Mouse (Mus musculus): ENCODE measurements around the gene Sema6d. TPM values are rescaled to one million over a fixed set of nuclear protein-coding genes. Genes with fewer than 3 reads are reported as not detected.

Gene Sema6d
- total and polyA plus RNA-seq, 3 experiments: 13.8 to 16.4 (median 14.0) TPM

GRCm38 (mm10) chr2:124458028-124458427 lies 368.3 kb downstream of the Sema6d start:
- Histone ChIP-seq H3K9ac (ENCODE audit: low read depth, low read length) (no peak overlapping the region), H3K27me3 (ENCODE audit: control insufficient read depth, insufficient read depth, low read length) (no peaks in the 10 kb centered on the region), H3K36me3 (ENCODE audit: control insufficient read depth, insufficient read depth, low read length) (peaks cover 5% of the 10 kb centered on the region; the same call in 1 of the 2 replicates), H3K4me3 (no peak overlapping the region), H3K79me2 (replicated peaks; ENCODE audit: control insufficient read depth, insufficient read depth, low read length) (no peaks in the 10 kb centered on the region), H3K27ac (no peak overlapping the region), H3K4me1 (ENCODE audit: control insufficient read depth, insufficient read depth, low read length) (peaks cover 10% of the 10 kb centered on the region)
- no peak for DNase-seq
- TF ChIP-seq POLR2A (IDR thresholded peaks at IDR 0.05; ENCODE audit: insufficient read depth, low read depth, low read length): no peak
- TF ChIP-seq EP300 (IDR thresholded peaks at IDR 0.05; ENCODE audit: insufficient read depth, low read depth, low read length): no peak
- no peak for TF ChIP-seq CTCF (IDR thresholded peaks at IDR 0.05)
- WGBS: 86% methylated on average over 2 of the region's 2 CpGs
- intact Hi-C loops (cut with DNase I): no loop called here

- peak; percentile 22 to 27 for DNase-seq
- Histone ChIP-seq H3K27me3 (ENCODE audit: control insufficient read depth, insufficient read depth, low read length) (no peaks in the 10 kb centered on the region), H3K9ac (ENCODE audit: low read depth, low read length) (no peak overlapping the region), H3K36me3 (ENCODE audit: control insufficient read depth, insufficient read depth, low read length) (peaks cover 5% of the 10 kb centered on the region; the same call in 1 of the 2 replicates), H3K79me2 (replicated peaks; ENCODE audit: control insufficient read depth, insufficient read depth, low read length) (no peaks in the 10 kb centered on the region), H3K4me1 (ENCODE audit: control insufficient read depth, insufficient read depth, low read length) (peaks cover 12% of the 10 kb centered on the region), H3K27ac (peak overlapping the region; percentile 42), H3K4me3 (no peak overlapping the region)
- intact Hi-C loops (cut with DNase I): no loop called here
- 23% methylated on average over 2 of the region's 2 CpGs for WGBS
- TF ChIP-seq POLR2A (IDR thresholded peaks at IDR 0.05; ENCODE audit: insufficient read depth, low read depth, low read length) (no peak), CTCF (IDR thresholded peaks at IDR 0.05) (no peak), EP300 (IDR thresholded peaks at IDR 0.05; ENCODE audit: insufficient read depth, low read depth, low read length) (0 out of 2 replicates have a peak, but pooled peaks have one; percentile 9)
Measured at GRCm38 (mm10) chr2:124460956-124461355, 371.2 kb downstream of the Sema6d start.

GRCm38 (mm10) chr2:124461378-124461851 lies 371.6 kb downstream of the Sema6d start:
- intact Hi-C loops (cut with DNase I): no loop called here

GRCm38 (mm10) chr2:124465004-124465946 lies 375.5 kb downstream of the Sema6d start:
- WGBS: 85% methylated on average over 8 of the region's 8 CpGs
- no peak for DNase-seq
- H3K4me1 ChIP-seq (ENCODE audit: control insufficient read depth, insufficient read depth, low read length): peaks cover 13% of the 10 kb centered on the region
- no peak overlapping the region for H3K4me3 ChIP-seq
- TF ChIP-seq EP300 (IDR thresholded peaks at IDR 0.05; ENCODE audit: insufficient read depth, low read depth, low read length) (no peak), CTCF (IDR thresholded peaks at IDR 0.05) (no peak), POLR2A (IDR thresholded peaks at IDR 0.05; ENCODE audit: insufficient read depth, low read depth, low read length) (no peak)
- H3K36me3 ChIP-seq (ENCODE audit: control insufficient read depth, insufficient read depth, low read length): peaks cover 6% of the 10 kb centered on the region; the same call in 1 of the 2 replicates
- intact Hi-C loops (cut with DNase I): no loop called here
- H3K27ac ChIP-seq: no peak overlapping the region
- no peaks in the 10 kb centered on the region for H3K79me2 ChIP-seq (replicated peaks; ENCODE audit: control insufficient read depth, insufficient read depth, low read length)
- no peaks in the 10 kb centered on the region for H3K27me3 ChIP-seq (ENCODE audit: control insufficient read depth, insufficient read depth, low read length)
- H3K9ac ChIP-seq (ENCODE audit: low read depth, low read length): no peak overlapping the region

More at GRCm38 (mm10) chr2:124461378-124461851, 371.6 kb downstream of the Sema6d start:
- TF ChIP-seq CTCF (IDR thresholded peaks at IDR 0.05) (no peak), EP300 (IDR thresholded peaks at IDR 0.05; ENCODE audit: insufficient read depth, low read depth, low read length) (no peak), POLR2A (IDR thresholded peaks at IDR 0.05; ENCODE audit: insufficient read depth, low read depth, low read length) (no peak)
- H3K4me1 ChIP-seq (ENCODE audit: control insufficient read depth, insufficient read depth, low read length): peaks cover 13% of the 10 kb centered on the region
- no peaks in the 10 kb centered on the region for H3K27me3 ChIP-seq (ENCODE audit: control insufficient read depth, insufficient read depth, low read length)
- DNase-seq: no peak
- H3K9ac ChIP-seq (ENCODE audit: low read depth, low read length): no peak overlapping the region
- peaks cover 5% of the 10 kb centered on the region; the same call in 1 of the 2 replicates for H3K36me3 ChIP-seq (ENCODE audit: control insufficient read depth, insufficient read depth, low read length)
- H3K4me3 ChIP-seq: no peak overlapping the region
- no peaks in the 10 kb centered on the region for H3K79me2 ChIP-seq (replicated peaks; ENCODE audit: control insufficient read depth, insufficient read depth, low read length)
- 25% methylated on average over 3 of the region's 3 CpGs for WGBS
- peak overlapping the region; percentile 42 for H3K27ac ChIP-seq

- Histone ChIP-seq H3K9ac (ENCODE audit: low read depth, low read length) (no peak overlapping the region), H3K27me3 (ENCODE audit: control insufficient read depth, insufficient read depth, low read length) (no peaks in the 10 kb centered on the region), H3K36me3 (ENCODE audit: control insufficient read depth, insufficient read depth, low read length) (peaks cover 2% of the 10 kb centered on the region; the same call in 1 of the 2 replicates), H3K4me1 (ENCODE audit: control insufficient read depth, insufficient read depth, low read length) (peaks cover 3% of the 10 kb centered on the region; the same call in 1 of the 2 replicates), H3K27ac (no peak overlapping the region; the same call in 1 of the 2 replicates), H3K79me2 (replicated peaks; ENCODE audit: control insufficient read depth, insufficient read depth, low read length) (no peaks in the 10 kb centered on the region), H3K4me3 (no peak overlapping the region)
- TF ChIP-seq CTCF (IDR thresholded peaks at IDR 0.05) (no peak), POLR2A (IDR thresholded peaks at IDR 0.05; ENCODE audit: insufficient read depth, low read depth, low read length) (no peak), EP300 (IDR thresholded peaks at IDR 0.05; ENCODE audit: insufficient read depth, low read depth, low read length) (no peak)
- intact Hi-C loops (cut with DNase I): no loop called here
- DNase-seq: no peak
- 24% methylated on average over 1 of the region's 1 CpGs for WGBS
Measured at GRCm38 (mm10) chr2:124467429-124467828, 377.7 kb downstream of the Sema6d start.
